Mouse (Mus musculus): Measurements from ENCODE around the gene Bcl6b.

GRCm38 (mm10) chr11:70228828-70229227 is 770 bp downstream of the Bcl6b start:
- no peak for TF ChIP-seq CTCF (IDR thresholded peaks at IDR 0.05; ENCODE audit: extremely low read depth, insufficient read depth, insufficient read length, insufficient replicate concordance)
- TF ChIP-seq POLR2A (IDR thresholded peaks at IDR 0.05; ENCODE audit: low read depth, low read length) = no peak

Data from spleen, adult 2 months (tissue).